In the genomic region with DNA sequence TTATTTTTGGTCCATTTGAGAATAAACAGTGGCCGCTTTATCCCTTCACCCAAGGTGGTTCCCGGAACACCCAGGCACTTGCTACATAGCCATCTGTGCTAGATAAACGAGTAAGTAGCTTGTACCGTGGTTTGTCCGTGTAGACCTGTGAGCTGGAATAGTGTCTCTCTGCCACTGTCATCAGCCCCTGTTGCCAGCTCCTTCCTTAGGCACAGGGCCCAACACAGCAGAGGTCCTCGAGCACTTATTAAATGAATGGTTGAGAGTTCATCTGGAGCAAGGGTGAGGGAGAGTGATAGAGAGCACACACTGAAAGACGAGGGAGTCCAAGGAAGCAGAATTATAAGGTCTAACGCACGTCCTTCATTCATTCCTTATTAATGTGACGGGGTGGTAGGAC, we compare ENCODE assay signal across 24 mouse cellular contexts.
"Had no signal": no experiment of that assay in that cellular context is flagged by ENCODE, and none has a peak within 500 bp of the region (broad histone marks: within the 10 kb centered on the region; RNA-seq: fewer than 3 reads in every experiment).

No protein-coding gene starts in this region.

- H3K4me2 ChIP-seq: heart, embryonic 11.5 days; heart, embryonic 13.5 days; heart, embryonic 15.5 days; hindbrain, embryonic 15.5 days; kidney, embryonic 15.5 days; limb, embryonic 13.5 days; limb, embryonic 15.5 days; liver, embryonic 12.5 days had no signal

- H3K27me3 ChIP-seq: heart, embryonic 15.5 days; hindbrain, embryonic 13.5 days; hindbrain, embryonic 15.5 days had no signal

- H3K9me3 ChIP-seq: heart, embryonic 13.5 days; heart, embryonic 15.5 days; hindbrain, embryonic 13.5 days; hindbrain, embryonic 15.5 days; kidney, embryonic 15.5 days; limb, embryonic 13.5 days; limb, embryonic 15.5 days; liver, embryonic 12.5 days had no signal

- H3K27ac ChIP-seq: heart, adult 2 months; heart, embryonic 13.5 days; heart, embryonic 15.5 days; hindbrain, embryonic 15.5 days; hindbrain, postnatal 0 days; kidney, embryonic 15.5 days; kidney, postnatal 0 days; limb, embryonic 13.5 days; limb, embryonic 15.5 days; liver, embryonic 12.5 days had no signal

- H3K4me1 ChIP-seq: heart, embryonic 15.5 days; limb, embryonic 15.5 days; liver, embryonic 12.5 days had no signal

- DNase-seq: gastrocnemius, postnatal 14 days; gastrocnemius, postnatal 36 days; heart, adult 11 months; heart, adult 2 months; heart, postnatal 14 days; heart, postnatal 36 days; kidney, adult 11 months; kidney, adult 2 months; kidney, adult 9 months; kidney, postnatal 14 days; kidney, postnatal 36 days; layer of hippocampus, adult 9-11 months had no signal

- H3K9ac ChIP-seq: heart, embryonic 13.5 days; heart, embryonic 15.5 days; hindbrain, embryonic 13.5 days; hindbrain, embryonic 15.5 days; kidney, embryonic 15.5 days; limb, embryonic 13.5 days; limb, embryonic 15.5 days; liver, embryonic 12.5 days had no signal

- ATAC-seq: hindbrain, postnatal 0 days; intestine, embryonic 16.5 days; liver, embryonic 12.5 days had no signal

- H3K4me3 ChIP-seq: heart, adult 2 months; heart, embryonic 13.5 days; heart, embryonic 15.5 days; hindbrain, embryonic 13.5 days; hindbrain, embryonic 15.5 days; kidney, embryonic 15.5 days; limb, embryonic 13.5 days; limb, embryonic 15.5 days; liver, embryonic 12.5 days had no signal

- H3K36me3 ChIP-seq: heart, embryonic 13.5 days; heart, embryonic 15.5 days; hindbrain, embryonic 13.5 days; hindbrain, embryonic 15.5 days; kidney, embryonic 15.5 days; limb, embryonic 13.5 days; limb, embryonic 15.5 days; liver, embryonic 12.5 days had no signal
